Mouse (Mus musculus) lung, adult 10 weeks (tissue): ENCODE measurements around the gene Ociad2. TPM values are rescaled to one million over a fixed set of nuclear protein-coding genes. Genes with fewer than 3 reads are reported as not detected.

ENCODE experiments used
- polyA plus RNA-seq: library from polyadenylated mRNA; stranded (reverse); fragments of 350-450 nt; fragmentation: Illumina TruSeq; extraction: RNeasy Lipid Tissue Mini Kit (QIAGEN cat#74804); gene quantifications from one replicate; pipeline ENCODE4 v1.2.3, GENCODE M21; 2014; ENCODE audit warnings: low read depth, low replicate concordance; ENCODE audit not compliant: insufficient read depth

The Ociad2 gene
- 10.8 TPM for polyA plus RNA-seq

GRCm38 (mm10) chr5:73340723-73341235 is at the start of gene Ociad2:
Gene Ociad2 (minus strand): TSS chr5:73341028.

GRCm38 (mm10) chr5:73292502-73293457 is 48.0 kb downstream of the Ociad2 start, which contains the start of gene Ociad1:
Gene Ociad1 (plus strand): TSS chr5:73292784.

Other genes starting within 250 kb of the Ociad2 start
- 13.2 TPM for gene Fryl, start 84.4 kb downstream of the Ociad2 start, polyA plus RNA-seq
- 180 TPM for gene Ociad1, start 48.2 kb downstream of the Ociad2 start, polyA plus RNA-seq
- not detected for gene Cwh43, start 65.0 kb upstream of the Ociad2 start, polyA plus RNA-seq
- gene Dcun1d4, start 140.0 kb upstream of the Ociad2 start, polyA plus RNA-seq: 5.7 TPM